Mouse (Mus musculus): ENCODE measurements around the gene Rock2.

GRCm38 (mm10) chr12:16920186-16920860 is 25.6 kb downstream of the Rock2 start:
- TF ChIP-seq GATA1 (IDR thresholded peaks at IDR 0.05; ENCODE audit: borderline replicate concordance, low read length) (no peak), FLI1 (IDR thresholded peaks at IDR 0.05; ENCODE audit: low read length) (no peak)
